Mouse (Mus musculus): ENCODE measurements around the gene Tssk1. TPM values are rescaled to one million over a fixed set of nuclear protein-coding genes. Genes with fewer than 3 reads are reported as not detected.

Gene Tssk1
- polyA plus RNA-seq, 1 experiment from 2014 or later: not detected

Other genes starting within 250 kb of the Tssk1 start
- 6.8 and 7.8 TPM in 2 replicates for gene Ccdc74a, start 247.8 kb upstream of the Tssk1 start, polyA plus RNA-seq (2015; fragmentation: Nextera tagmentation; extraction: Ambion mirVana)
- gene Med15, start 161.3 kb upstream of the Tssk1 start, polyA plus RNA-seq (2015; fragmentation: Nextera tagmentation; extraction: Ambion mirVana): 44.4 and 47.9 TPM in 2 replicates
- 65.1 and 71.4 TPM in 2 replicates for gene Klhl22, start 134.6 kb upstream of the Tssk1 start, polyA plus RNA-seq (2015; fragmentation: Nextera tagmentation; extraction: Ambion mirVana)
- gene Scarf2, start 96.9 kb upstream of the Tssk1 start, polyA plus RNA-seq (2015; fragmentation: Nextera tagmentation; extraction: Ambion mirVana): 10.8 and 12.3 TPM in 2 replicates
- gene B830017H08Rik, start 61.1 kb upstream of the Tssk1 start, polyA plus RNA-seq (2015; fragmentation: Nextera tagmentation; extraction: Ambion mirVana): 0.26 and 0.27 TPM in 2 replicates
- gene Car15, start 55.9 kb upstream of the Tssk1 start, polyA plus RNA-seq (2015; fragmentation: Nextera tagmentation; extraction: Ambion mirVana): 20.2 and 21.6 TPM in 2 replicates
- gene Gm20518, start 2.6 kb upstream of the Tssk1 start, polyA plus RNA-seq (2015; fragmentation: Nextera tagmentation; extraction: Ambion mirVana): 0.57 and 1.1 TPM in 2 replicates
- 86.0 and 91.9 TPM in 2 replicates for gene Dgcr2, start 4.3 kb downstream of the Tssk1 start, polyA plus RNA-seq (2015; fragmentation: Nextera tagmentation; extraction: Ambion mirVana)
- gene Tssk2, start 4.4 kb downstream of the Tssk1 start, polyA plus RNA-seq (2015; fragmentation: Nextera tagmentation; extraction: Ambion mirVana): 0.12 TPM in 1 of 2 replicates, not detected in the other
- 39.0 and 42.3 TPM in 2 replicates for gene Ess2, start 17.1 kb downstream of the Tssk1 start, polyA plus RNA-seq (2015; fragmentation: Nextera tagmentation; extraction: Ambion mirVana)
- gene Gsc2, start 20.8 kb downstream of the Tssk1 start, polyA plus RNA-seq (2015; fragmentation: Nextera tagmentation; extraction: Ambion mirVana): not detected in 2 replicates
- gene Slc25a1, start 34.0 kb downstream of the Tssk1 start, polyA plus RNA-seq (2015; fragmentation: Nextera tagmentation; extraction: Ambion mirVana): 93.1 and 94.5 TPM in 2 replicates
- not detected in 2 replicates for gene Vpreb2, start 86.2 kb downstream of the Tssk1 start, polyA plus RNA-seq (2015; fragmentation: Nextera tagmentation; extraction: Ambion mirVana)
- gene Dgcr6, start 158.6 kb downstream of the Tssk1 start, polyA plus RNA-seq (2015; fragmentation: Nextera tagmentation; extraction: Ambion mirVana): 93.2 and 105 TPM in 2 replicates
- gene Prodh, start 196.0 kb downstream of the Tssk1 start, polyA plus RNA-seq (2015; fragmentation: Nextera tagmentation; extraction: Ambion mirVana): 19.5 and 20.5 TPM in 2 replicates
- 2.6 and 3.6 TPM in 2 replicates for gene Rtn4r, start 233.4 kb downstream of the Tssk1 start, polyA plus RNA-seq (2015; fragmentation: Nextera tagmentation; extraction: Ambion mirVana)

All from kidney, embryonic 15.5 days (tissue).